Mouse (Mus musculus) kidney, adult 2 months (tissue): ENCODE results near the gene Tmem191c.

Experiments
- CTCF ChIP-seq: fragments of 200-500 bp; conservative IDR thresholded peaks from 2 replicates; pipeline ENCODE4 v1.5.1; 2011; ENCODE audit warnings: low read depth, mild to moderate bottlenecking, control low read depth, low read length, moderate library complexity, mixed read lengths; ENCODE audit not compliant: insufficient read depth, insufficient read length
- POLR2A ChIP-seq: fragments of 200-500 bp; IDR thresholded peaks from one replicate; pipeline ENCODE4 v1.6.1; 2011; ENCODE audit warnings: low read depth, low read length, control low read depth

GRCm38 (mm10) chr16:17303521-17304245 lies 27.8 kb downstream of the Tmem191c start:
- TF ChIP-seq CTCF (no peak), POLR2A (no peak)
